Mouse (Mus musculus) forebrain, postnatal 0 days (tissue): ENCODE results near the gene Ttc7b. TPM values are rescaled to one million over a fixed set of nuclear protein-coding genes. Genes with fewer than 3 reads are reported as not detected.

Experiments
- ATAC-seq: fragments of 200-750 bp; cut with Nextera tagmentation; 2 replicates; pipeline ENCODE4 v1.8.0; 2017; ENCODE audit warnings: mild to moderate bottlenecking, moderate library complexity
- DNase-seq: peaks from one replicate; pipeline ENCODE4 v3.0.0-alpha.2; 2015
- H3K27ac ChIP-seq: fragments of 300-500 bp; sonication (generic); 2 replicates; pipeline ENCODE4 v1.5.1; 2014; ENCODE audit warnings: low read depth, mild to moderate bottlenecking, antibody characterized with exemption, low read length, moderate library complexity, mixed read lengths
- H3K27me3 ChIP-seq: fragments of 300-500 bp; sonication (generic); 2 replicates; pipeline ENCODE4 v1.6.1; 2014; ENCODE audit warnings: mild to moderate bottlenecking, low read length, mixed read lengths; ENCODE audit not compliant: insufficient read depth
- H3K36me3 ChIP-seq: fragments of 300-500 bp; sonication (generic); 2 replicates; pipeline ENCODE4 v1.6.1; 2014; ENCODE audit warnings: mild to moderate bottlenecking, moderate library complexity; ENCODE audit not compliant: insufficient read depth
- H3K4me1 ChIP-seq: fragments of 300-500 bp; sonication (generic); 2 replicates; pipeline ENCODE4 v1.6.1; 2014; ENCODE audit warnings: antibody characterized with exemption; ENCODE audit not compliant: insufficient read depth
- H3K4me2 ChIP-seq: fragments of 300-500 bp; sonication (generic); 2 replicates; pipeline ENCODE4 v1.6.1; 2014; ENCODE audit warnings: low read depth, mild to moderate bottlenecking, moderate library complexity
- H3K4me3 ChIP-seq: fragments of 300-500 bp; sonication (generic); 2 replicates; pipeline ENCODE4 v1.5.1; 2014; ENCODE audit warnings: low read depth, low read length, mixed read lengths
- H3K9ac ChIP-seq: fragments of 300-500 bp; sonication (generic); 2 replicates; pipeline ENCODE4 v1.6.1; 2014; ENCODE audit warnings: mild to moderate bottlenecking
- H3K9me3 ChIP-seq: fragments of 300-500 bp; sonication (generic); 2 replicates; pipeline ENCODE4 v1.6.1; 2016; ENCODE audit warnings: low read length
- CTCF ChIP-seq: sonication (generic); IDR thresholded peaks from 2 replicates; pipeline ENCODE4 v1.5.1; 2016; ENCODE audit warnings: antibody characterized with exemption, control low read depth, low read depth
- WGBS: fragments of 180-500 bp; shearing (Covaris S2); extraction: QIAGEN DNeasy Blood & Tissue Kit; methylation state at CpG from one replicate; pipeline ENCODE4 v1.1.7; 2014; 5-methylcytosine and 5-hydroxymethylcytosine counted together
- polyA plus RNA-seq: library from polyadenylated mRNA; unstranded; fragments of >200 nt; fragmentation: Nextera tagmentation; extraction: Ambion mirVana; gene quantifications from 2 replicates; pipeline ENCODE4 v1.2.1, GENCODE M21; 2015
- total RNA-seq: library from RNA; depleted of rRNA; stranded (reverse); fragments of >200 nt; gene quantifications from 2 replicates; pipeline ENCODE4 v1.2.3, GENCODE M21; 2014

Gene Ttc7b
- total and polyA plus RNA-seq, 2 experiments from 2014 or later: 10.8 to 42.2 TPM

DNA sequence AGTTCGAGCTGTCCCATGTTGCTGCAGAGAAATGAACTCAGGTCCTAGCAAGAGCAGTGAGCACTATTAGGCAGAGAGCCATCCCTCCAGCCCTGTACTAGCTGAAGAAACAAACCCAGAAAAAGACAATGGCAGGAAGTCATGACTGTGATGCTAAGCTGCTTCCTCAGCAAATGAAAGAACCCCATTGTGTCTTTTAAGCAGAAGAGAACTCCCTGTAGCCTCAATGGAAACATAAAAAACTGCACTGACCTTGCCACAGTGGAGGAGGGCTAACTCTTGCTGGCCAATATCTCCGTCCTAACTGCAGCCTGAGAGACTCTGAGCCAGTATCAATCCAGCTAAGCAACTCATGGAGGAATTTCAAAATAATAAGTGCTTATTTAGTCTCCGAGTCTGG, 13.4 kb upstream of the Ttc7b start:
- no peak overlapping the region for H3K4me2 ChIP-seq
- ATAC-seq: no peak
- H3K9ac ChIP-seq: no peak overlapping the region
- H3K9me3 ChIP-seq: no peaks in the 10 kb centered on the region
- no peaks in the 10 kb centered on the region for H3K27me3 ChIP-seq
- peak overlapping the region; percentile 45; the same call in 1 of the 2 replicates for H3K27ac ChIP-seq
- no peaks in the 10 kb centered on the region for H3K4me1 ChIP-seq
- 31% methylated on average over 3 of the region's 3 CpGs for WGBS
- no peak for DNase-seq
- no peak for TF ChIP-seq CTCF
- H3K36me3 ChIP-seq: no peaks in the 10 kb centered on the region
- H3K4me3 ChIP-seq: no peak overlapping the region

DNA sequence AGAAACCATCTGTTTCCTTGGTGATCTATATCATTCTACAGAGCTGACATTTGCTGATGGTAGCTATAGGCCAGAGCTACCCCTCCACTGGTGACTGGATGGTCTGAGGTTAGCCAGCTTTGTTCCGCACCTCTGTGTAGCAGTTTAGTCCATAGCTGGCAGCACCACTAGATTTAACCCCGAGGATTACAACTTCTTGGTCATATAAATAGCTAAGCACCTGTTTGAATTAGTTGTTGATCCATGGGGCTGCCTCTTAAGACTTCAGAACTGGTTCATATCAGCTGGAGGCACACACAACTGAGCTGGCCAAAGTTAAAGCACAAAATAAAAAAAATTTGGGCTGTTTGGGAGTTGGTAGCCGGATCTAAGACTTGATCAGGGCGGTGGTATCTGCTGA, 12.6 kb upstream of the Ttc7b start:
- H3K9me3 ChIP-seq: no peaks in the 10 kb centered on the region
- H3K27ac ChIP-seq: no peak overlapping the region
- no peak for DNase-seq
- no peak overlapping the region for H3K4me2 ChIP-seq
- no peak for TF ChIP-seq CTCF
- no peaks in the 10 kb centered on the region for H3K27me3 ChIP-seq
- WGBS: 84% methylated on average over 4 of the region's 4 CpGs
- no peaks in the 10 kb centered on the region for H3K36me3 ChIP-seq
- H3K9ac ChIP-seq: no peak overlapping the region
- peaks cover 3% of the 10 kb centered on the region for H3K4me1 ChIP-seq
- no peak overlapping the region for H3K4me3 ChIP-seq
- ATAC-seq: no peak

DNA sequence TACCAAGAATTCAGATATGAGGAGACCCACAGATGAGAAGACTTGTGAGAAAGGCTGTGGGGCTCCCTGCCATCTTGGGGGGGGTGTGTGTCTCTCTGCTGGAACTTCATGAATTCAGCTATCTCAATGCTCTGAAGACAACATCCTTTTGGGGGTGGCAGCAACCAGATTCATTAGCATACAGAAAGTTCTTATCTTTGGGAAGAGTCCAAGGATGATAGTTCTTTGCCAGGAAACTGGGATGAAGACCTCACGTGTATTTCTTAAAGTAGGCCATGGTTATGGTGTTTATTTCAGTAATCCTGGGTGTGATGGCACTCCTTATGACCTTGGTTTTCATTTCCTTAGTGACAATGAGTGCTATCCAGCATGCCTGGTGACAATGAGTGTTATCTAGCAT, 11.1 kb upstream of the Ttc7b start:
- no peak for TF ChIP-seq CTCF
- no peak overlapping the region for H3K4me2 ChIP-seq
- DNase-seq (no peak), ATAC-seq (no peak)
- H3K36me3 ChIP-seq: no peaks in the 10 kb centered on the region
- H3K9me3 ChIP-seq: no peaks in the 10 kb centered on the region
- peaks cover 9% of the 10 kb centered on the region for H3K4me1 ChIP-seq
- H3K4me3 ChIP-seq: no peak overlapping the region
- H3K9ac ChIP-seq: no peak overlapping the region
- no peak overlapping the region for H3K27ac ChIP-seq
- WGBS: 70% methylated on average over 1 of the region's 1 CpGs
- H3K27me3 ChIP-seq: no peaks in the 10 kb centered on the region

DNA sequence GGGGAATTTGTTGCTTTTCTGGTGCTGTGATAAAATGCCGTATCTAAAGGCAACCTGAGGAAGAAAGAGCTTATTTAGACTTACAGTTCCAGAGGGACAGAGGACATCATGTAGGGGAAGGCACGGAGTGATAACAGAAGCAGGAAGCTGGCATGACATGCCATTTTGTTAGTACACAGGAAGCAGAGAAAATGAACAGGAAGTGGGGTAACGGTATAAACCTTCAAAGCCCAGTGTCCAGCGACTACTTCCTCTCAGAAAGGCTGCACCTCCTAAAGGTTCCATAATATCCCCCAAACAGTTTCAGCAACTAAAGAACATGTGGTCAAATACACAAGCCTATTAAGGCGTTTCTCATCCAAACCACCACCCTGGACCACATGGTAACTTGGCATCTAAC, 10.2 kb upstream of the Ttc7b start:
- WGBS: 87% methylated on average over 5 of the region's 5 CpGs

DNA sequence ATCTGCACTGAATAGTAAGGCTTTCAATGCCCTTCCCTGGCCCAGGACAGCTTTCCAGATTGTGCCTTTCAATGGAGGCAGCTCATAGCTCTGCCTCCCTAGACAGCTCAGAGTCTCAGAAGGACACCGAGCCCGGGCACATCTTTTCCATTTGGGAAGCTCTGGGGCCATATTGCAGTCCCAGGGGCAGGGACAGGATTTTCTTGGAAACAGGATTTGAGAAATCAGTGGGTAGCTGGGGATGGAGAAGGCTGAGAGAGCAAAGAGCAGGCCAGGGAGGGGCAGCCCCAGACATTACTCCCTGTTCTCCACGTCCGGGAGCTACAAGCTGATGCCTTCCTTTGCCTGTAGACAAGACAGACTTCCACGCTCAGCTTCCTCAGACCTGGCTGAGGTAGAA, 9.0 kb upstream of the Ttc7b start:
- no peak for ATAC-seq
- no peak overlapping the region for H3K9ac ChIP-seq
- H3K4me1 ChIP-seq: peaks cover 9% of the 10 kb centered on the region
- no peak overlapping the region for H3K27ac ChIP-seq
- H3K36me3 ChIP-seq: no peaks in the 10 kb centered on the region
- H3K4me3 ChIP-seq: no peak overlapping the region
- TF ChIP-seq CTCF: no peak
- no peaks in the 10 kb centered on the region for H3K27me3 ChIP-seq
- 88% methylated on average over 5 of the region's 5 CpGs for WGBS
- no peaks in the 10 kb centered on the region for H3K9me3 ChIP-seq
- no peak overlapping the region for H3K4me2 ChIP-seq
- no peak for DNase-seq

More for the DNA sequence above, 10.2 kb upstream of the Ttc7b start:
- Histone ChIP-seq H3K27me3 (no peaks in the 10 kb centered on the region), H3K4me1 (peaks cover 9% of the 10 kb centered on the region), H3K9ac (no peak overlapping the region), H3K9me3 (no peaks in the 10 kb centered on the region), H3K4me2 (no peak overlapping the region), H3K4me3 (no peak overlapping the region), H3K27ac (no peak overlapping the region), H3K36me3 (no peaks in the 10 kb centered on the region)
- TF ChIP-seq CTCF: no peak
- no peak for DNase-seq
- no peak for ATAC-seq

DNA sequence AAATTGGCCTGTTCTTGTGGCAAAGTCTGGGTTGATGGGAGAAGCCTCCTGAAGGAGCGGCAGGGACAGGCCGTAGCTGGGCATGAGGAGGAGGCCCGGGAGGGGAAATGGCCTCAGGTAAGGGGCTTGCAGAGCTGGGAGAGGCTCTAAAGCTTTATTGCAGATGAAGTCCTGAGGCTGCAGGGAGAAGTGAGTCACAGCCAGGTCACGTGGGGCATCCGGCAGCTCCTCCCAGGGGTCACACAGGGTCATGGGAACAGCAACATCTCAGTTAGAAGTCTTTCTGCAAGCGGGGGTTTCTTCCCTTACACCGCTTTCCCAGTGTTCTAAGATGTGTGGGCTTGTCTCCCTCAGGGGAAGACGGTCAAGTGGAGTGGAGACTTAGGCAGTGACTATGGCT, 8.5 kb upstream of the Ttc7b start:
- WGBS: 40% methylated on average over 8 of the region's 8 CpGs
- no peak overlapping the region for H3K27ac ChIP-seq
- no peak for TF ChIP-seq CTCF

DNA sequence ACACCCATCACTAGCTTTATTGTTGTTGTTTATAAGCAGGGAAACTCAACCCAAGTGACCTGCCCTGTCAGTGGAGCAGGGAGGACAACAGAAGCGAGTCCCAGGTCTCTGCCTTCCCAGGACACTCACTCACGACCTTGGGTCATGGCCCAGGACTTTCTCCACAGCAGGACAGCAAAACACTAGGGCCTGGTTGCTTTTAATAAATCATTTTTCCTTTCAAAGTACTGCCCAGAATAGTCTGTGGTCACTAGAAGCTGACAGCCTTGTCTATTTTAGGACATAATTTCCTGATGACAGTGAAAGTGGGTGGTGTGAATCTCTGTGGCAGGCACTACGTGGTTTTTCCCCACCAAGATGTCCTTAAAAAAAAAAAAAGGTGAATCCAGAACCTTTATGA, 7.6 kb upstream of the Ttc7b start:
- peaks cover 9% of the 10 kb centered on the region for H3K4me1 ChIP-seq
- no peak for TF ChIP-seq CTCF
- ATAC-seq (no peak), DNase-seq (no peak)
- no peaks in the 10 kb centered on the region for H3K27me3 ChIP-seq
- H3K9me3 ChIP-seq: no peaks in the 10 kb centered on the region
- no peaks in the 10 kb centered on the region for H3K36me3 ChIP-seq
- WGBS: 76% methylated on average over 3 of the region's 3 CpGs
- H3K9ac ChIP-seq: no peak overlapping the region
- peak overlapping the region; percentile 56 for H3K4me2 ChIP-seq
- H3K4me3 ChIP-seq: no peak overlapping the region
- H3K27ac ChIP-seq: no peak overlapping the region

More for the DNA sequence above, 8.5 kb upstream of the Ttc7b start:
- peaks cover 9% of the 10 kb centered on the region for H3K4me1 ChIP-seq
- H3K9me3 ChIP-seq: no peaks in the 10 kb centered on the region
- H3K27me3 ChIP-seq: no peaks in the 10 kb centered on the region
- no peak overlapping the region for H3K4me2 ChIP-seq
- H3K36me3 ChIP-seq: no peaks in the 10 kb centered on the region
- no peak overlapping the region for H3K9ac ChIP-seq
- ATAC-seq (no peak), DNase-seq (no peak)
- H3K4me3 ChIP-seq: no peak overlapping the region

DNA sequence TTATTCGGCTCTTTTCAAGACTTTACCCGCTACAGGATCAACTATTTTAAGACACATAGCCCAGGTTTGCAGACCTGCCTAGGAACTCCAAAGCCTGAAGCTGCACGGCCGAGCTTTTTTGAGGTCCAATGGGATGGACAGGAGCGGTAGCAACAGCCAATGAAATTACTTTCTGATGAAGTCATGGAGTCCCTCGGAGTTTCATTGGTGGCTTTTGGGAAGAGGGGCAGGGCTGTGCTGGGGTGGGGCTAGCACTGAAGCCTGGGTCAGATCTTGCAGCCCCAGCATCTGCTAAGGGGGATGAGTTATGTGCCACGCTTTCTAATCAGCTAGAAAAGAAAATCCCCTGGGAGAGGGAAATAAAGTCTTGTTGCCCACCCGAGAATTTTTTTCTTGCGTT, 7.1 kb upstream of the Ttc7b start:
- H3K4me3 ChIP-seq: peak overlapping the region; percentile 25
- DNase-seq (peak; percentile 80), ATAC-seq (peak; percentile 100)
- H3K27me3 ChIP-seq: no peaks in the 10 kb centered on the region
- no peaks in the 10 kb centered on the region for H3K36me3 ChIP-seq
- H3K9me3 ChIP-seq: no peaks in the 10 kb centered on the region
- H3K4me2 ChIP-seq: peak overlapping the region; percentile 56
- H3K27ac ChIP-seq: no peak overlapping the region; the same call in 1 of the 2 replicates
- no peak for TF ChIP-seq CTCF
- WGBS: 10% methylated on average over 9 of the region's 9 CpGs
- peaks cover 9% of the 10 kb centered on the region for H3K4me1 ChIP-seq
- no peak overlapping the region for H3K9ac ChIP-seq
